Mouse (Mus musculus) kidney, embryonic 16.5 days (tissue): ENCODE measurements around the gene Snapc4. TPM values are rescaled to one million over a fixed set of nuclear protein-coding genes. Genes with fewer than 3 reads are reported as not detected.

ENCODE experiments used
- ATAC-seq: fragments of 200-750 bp; cut with Nextera tagmentation; 2 replicates; pipeline ENCODE4 v1.8.0; 2017; ENCODE audit warnings: moderate TSS enrichment; ENCODE audit not compliant: low FRiP score, low TSS enrichment
- H3K27ac ChIP-seq: fragments of 300-500 bp; sonication (generic); 2 replicates; pipeline ENCODE4 v1.5.1; 2014; ENCODE audit warnings: low read length
- H3K27me3 ChIP-seq: fragments of 300-500 bp; sonication (generic); 2 replicates; pipeline ENCODE4 v1.6.1; 2014; ENCODE audit warnings: low read length, control low read depth, mixed read lengths; ENCODE audit not compliant: insufficient read depth
- H3K36me3 ChIP-seq: fragments of 300-500 bp; sonication (generic); 2 replicates; pipeline ENCODE4 v1.6.1; 2014; ENCODE audit warnings: low read length, control low read depth, mixed read lengths; ENCODE audit not compliant: insufficient read depth
- H3K4me1 ChIP-seq: fragments of 300-500 bp; sonication (generic); 2 replicates; pipeline ENCODE4 v1.6.1; 2014; ENCODE audit warnings: low read length, control low read depth, mixed read lengths; ENCODE audit not compliant: insufficient read depth
- H3K4me2 ChIP-seq: fragments of 300-500 bp; sonication (generic); replicated peaks from 2 replicates; pipeline ENCODE4 v1.6.1; 2014; ENCODE audit warnings: low read depth, low read length
- H3K4me3 ChIP-seq: fragments of 300-500 bp; sonication (generic); 2 replicates; pipeline ENCODE4 v1.5.1; 2014; ENCODE audit warnings: mild to moderate bottlenecking, low read length
- H3K9ac ChIP-seq: fragments of 300-500 bp; sonication (generic); replicated peaks from 2 replicates; pipeline ENCODE4 v1.6.1; 2014; ENCODE audit warnings: low read length
- H3K9me3 ChIP-seq: fragments of 300-500 bp; sonication (generic); 2 replicates; pipeline ENCODE4 v1.6.1; 2016; ENCODE audit warnings: low read length, control low read depth
- WGBS: fragments of 180-500 bp; shearing (Covaris S2); extraction: QIAGEN DNeasy Blood & Tissue Kit; methylation state at CpG from one replicate; pipeline ENCODE4 v1.1.7; 2014; 5-methylcytosine and 5-hydroxymethylcytosine counted together
- polyA plus RNA-seq: library from polyadenylated mRNA; unstranded; fragments of >200 nt; fragmentation: Nextera tagmentation; extraction: Ambion mirVana; gene quantifications from 2 replicates; pipeline ENCODE4 v1.2.1, GENCODE M21; 2015

Snapc4 gene
- polyA plus RNA-seq, 1 experiment from 2014 or later = 31.7 TPM

DNA sequence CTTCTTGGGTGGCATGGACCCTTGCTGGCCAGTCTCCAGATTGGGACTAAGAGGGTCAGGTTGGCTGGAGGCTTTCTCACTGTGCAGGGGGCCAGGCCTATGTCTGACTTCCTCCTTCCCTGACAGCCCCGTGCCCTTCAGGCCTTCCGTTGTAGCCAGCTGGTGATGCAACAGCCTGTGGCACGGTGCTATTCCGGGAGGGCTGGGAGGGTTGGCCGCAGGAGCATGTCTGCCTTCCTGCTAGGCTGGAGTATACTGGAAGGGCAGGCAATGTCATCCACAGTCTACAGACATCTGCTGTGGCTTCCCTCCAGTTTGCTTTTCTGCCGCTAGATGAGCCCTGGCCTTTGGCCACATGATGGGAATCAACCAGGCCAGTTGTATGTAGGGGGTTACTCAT, 20.5 kb downstream of the Snapc4 start:
- Histone ChIP-seq H3K9me3 (no peaks in the 10 kb centered on the region), H3K4me2 (no peak overlapping the region), H3K36me3 (peaks cover 16% of the 10 kb centered on the region; the same call in 1 of the 2 replicates), H3K4me3 (no peak overlapping the region), H3K27ac (no peak overlapping the region), H3K27me3 (no peaks in the 10 kb centered on the region), H3K4me1 (peaks cover 4% of the 10 kb centered on the region; the same call in 1 of the 2 replicates), H3K9ac (no peak overlapping the region)
- ATAC-seq = no peak
- whole genome bisulfite sequencing = 83% methylated on average over 6 of the region's 6 CpGs

DNA sequence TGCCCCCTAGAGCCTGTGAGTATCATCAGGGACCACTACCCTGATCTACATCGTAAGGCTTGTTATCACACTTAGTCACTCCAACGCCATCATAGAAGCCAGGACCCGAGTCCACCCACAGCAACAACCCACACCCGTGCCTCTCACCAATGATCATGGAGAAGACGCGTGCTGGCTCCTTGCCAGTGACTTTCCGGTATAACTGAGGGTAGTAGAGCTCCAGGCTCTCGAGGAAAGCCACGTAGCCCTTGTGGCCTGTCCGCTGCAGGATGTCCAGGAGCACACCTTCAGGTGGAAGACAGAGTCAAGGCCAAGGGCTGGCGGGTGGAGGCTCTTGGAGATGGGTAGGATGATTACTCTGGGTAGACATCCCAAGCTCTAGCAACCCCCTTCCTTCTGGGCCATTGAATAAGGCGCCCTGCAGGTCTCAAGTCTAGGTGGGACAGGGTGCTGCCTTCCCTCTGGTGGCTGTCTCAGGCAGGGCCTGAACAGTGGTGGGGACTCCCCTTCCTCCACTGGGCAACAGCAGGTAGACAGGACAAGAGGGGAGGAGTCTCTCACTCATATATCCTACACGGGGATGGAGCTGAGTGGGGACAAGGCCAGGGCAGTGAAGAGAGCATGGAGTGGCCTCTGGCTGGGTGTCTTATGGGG, 21.7 kb downstream of the Snapc4 start:
- Histone ChIP-seq H3K27ac (no peak overlapping the region), H3K36me3 (peaks cover 9% of the 10 kb centered on the region; the same call in 1 of the 2 replicates), H3K4me3 (no peak overlapping the region), H3K27me3 (no peaks in the 10 kb centered on the region), H3K4me2 (no peak overlapping the region), H3K9ac (no peak overlapping the region), H3K9me3 (no peaks in the 10 kb centered on the region), H3K4me1 (peaks cover 4% of the 10 kb centered on the region; the same call in 1 of the 2 replicates)
- 88% methylated on average over 13 of the region's 13 CpGs for WGBS
- no peak; the same call in 1 of the 2 replicates for ATAC-seq

DNA sequence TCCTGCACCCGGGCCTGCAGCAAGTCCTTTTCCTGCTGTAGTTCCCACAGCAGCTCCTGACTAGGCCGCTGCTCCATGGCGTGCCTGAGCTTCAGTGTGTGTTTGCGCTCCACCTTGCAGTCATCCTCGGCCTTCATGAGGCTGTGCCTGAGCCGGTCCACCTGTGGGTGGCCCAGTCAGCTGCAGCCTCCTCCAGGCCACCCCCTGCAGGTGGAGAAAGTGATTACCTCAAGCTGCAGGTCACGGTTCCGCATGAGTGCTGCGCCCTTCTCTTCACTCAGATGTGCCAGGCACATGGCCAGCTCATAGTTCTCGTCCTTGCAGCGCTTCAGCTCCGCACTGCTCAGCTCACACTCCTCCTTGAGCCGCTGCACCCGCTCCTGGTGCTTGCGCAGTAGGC, 23.0 kb downstream of the Snapc4 start:
- Histone ChIP-seq H3K27ac (no peak overlapping the region), H3K27me3 (no peaks in the 10 kb centered on the region), H3K4me3 (no peak overlapping the region), H3K4me2 (no peak overlapping the region), H3K36me3 (no peaks in the 10 kb centered on the region), H3K9me3 (no peaks in the 10 kb centered on the region), H3K4me1 (peaks cover 8% of the 10 kb centered on the region), H3K9ac (no peak overlapping the region)
- 40% methylated on average over 15 of the region's 15 CpGs for WGBS
- peak; percentile 50 for ATAC-seq

GRCm38 (mm10) chr2:26356678-26357077, 23.8 kb downstream of the Snapc4 start:
- Histone ChIP-seq H3K36me3 (no peaks in the 10 kb centered on the region), H3K4me3 (no peak overlapping the region), H3K9me3 (no peaks in the 10 kb centered on the region), H3K27ac (no peak overlapping the region), H3K9ac (no peak overlapping the region), H3K4me1 (peaks cover 10% of the 10 kb centered on the region), H3K27me3 (no peaks in the 10 kb centered on the region), H3K4me2 (no peak overlapping the region)
- ATAC-seq = no peak
- 78% methylated on average over 7 of the region's 7 CpGs for WGBS

GRCm38 (mm10) chr2:26356231-26356630, 24.2 kb downstream of the Snapc4 start:
- H3K4me2 ChIP-seq = no peak overlapping the region
- H3K4me3 ChIP-seq = no peak overlapping the region
- H3K4me1 ChIP-seq = peaks cover 10% of the 10 kb centered on the region
- no peaks in the 10 kb centered on the region for H3K27me3 ChIP-seq
- no peaks in the 10 kb centered on the region for H3K9me3 ChIP-seq
- no peak for ATAC-seq
- 78% methylated on average over 4 of the region's 4 CpGs for WGBS
- no peak overlapping the region for H3K9ac ChIP-seq
- H3K27ac ChIP-seq = no peak overlapping the region
- no peaks in the 10 kb centered on the region for H3K36me3 ChIP-seq

DNA sequence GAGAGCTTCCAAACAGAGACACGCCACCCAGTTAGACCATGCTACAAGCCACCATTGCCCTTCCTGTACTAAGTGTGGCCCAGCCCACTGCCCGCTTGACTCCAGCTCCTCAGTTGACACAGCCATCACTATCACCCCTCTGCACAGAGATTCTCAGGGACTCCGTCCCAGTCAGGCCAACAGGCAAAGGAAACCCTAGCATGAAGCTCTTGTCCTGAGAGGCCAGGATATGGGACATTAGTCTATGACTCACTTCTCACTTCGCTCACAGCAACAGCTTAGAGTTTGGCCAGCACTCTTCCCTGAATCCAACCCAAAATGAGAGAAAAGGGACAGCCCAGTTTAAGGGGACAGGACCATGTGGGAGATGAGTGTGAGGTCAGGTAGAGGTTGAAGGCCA, 26.1 kb downstream of the Snapc4 start:
- Histone ChIP-seq H3K9ac (no peak overlapping the region), H3K4me1 (peaks cover 18% of the 10 kb centered on the region), H3K27ac (no peak overlapping the region), H3K27me3 (no peaks in the 10 kb centered on the region), H3K36me3 (peaks cover 10% of the 10 kb centered on the region; the same call in 1 of the 2 replicates), H3K4me3 (no peak overlapping the region), H3K4me2 (no peak overlapping the region), H3K9me3 (no peaks in the 10 kb centered on the region)
- no peak for ATAC-seq
- WGBS = 89% methylated on average over 4 of the region's 4 CpGs

GRCm38 (mm10) chr2:26353066-26353980, 27.1 kb downstream of the Snapc4 start:
- ATAC-seq = no peak
- Histone ChIP-seq H3K4me2 (peak overlapping the region; percentile 98), H3K4me3 (peak overlapping the region; percentile 84), H3K9ac (peak overlapping the region; percentile 95; the same call in 1 of the 2 replicates), H3K36me3 (peaks cover 16% of the 10 kb centered on the region), H3K4me1 (peaks cover 22% of the 10 kb centered on the region), H3K9me3 (no peaks in the 10 kb centered on the region), H3K27ac (no peak overlapping the region), H3K27me3 (no peaks in the 10 kb centered on the region)
- WGBS = 86% methylated on average over 11 of the region's 11 CpGs

- H3K36me3 ChIP-seq = peaks cover 16% of the 10 kb centered on the region
- ATAC-seq = peak; percentile 40
- peak overlapping the region; percentile 43; the same call in 1 of the 2 replicates for H3K27ac ChIP-seq
- H3K9ac ChIP-seq = peak overlapping the region; percentile 95
- 2% methylated on average over 36 of the region's 36 CpGs for WGBS
- no peaks in the 10 kb centered on the region for H3K27me3 ChIP-seq
- peak overlapping the region; percentile 98 for H3K4me2 ChIP-seq
- H3K4me1 ChIP-seq = peaks cover 19% of the 10 kb centered on the region
- H3K9me3 ChIP-seq = no peaks in the 10 kb centered on the region
- H3K4me3 ChIP-seq = peak overlapping the region; percentile 84
Observed at GRCm38 (mm10) chr2:26352291-26352910, 28.1 kb downstream of the Snapc4 start.

DNA sequence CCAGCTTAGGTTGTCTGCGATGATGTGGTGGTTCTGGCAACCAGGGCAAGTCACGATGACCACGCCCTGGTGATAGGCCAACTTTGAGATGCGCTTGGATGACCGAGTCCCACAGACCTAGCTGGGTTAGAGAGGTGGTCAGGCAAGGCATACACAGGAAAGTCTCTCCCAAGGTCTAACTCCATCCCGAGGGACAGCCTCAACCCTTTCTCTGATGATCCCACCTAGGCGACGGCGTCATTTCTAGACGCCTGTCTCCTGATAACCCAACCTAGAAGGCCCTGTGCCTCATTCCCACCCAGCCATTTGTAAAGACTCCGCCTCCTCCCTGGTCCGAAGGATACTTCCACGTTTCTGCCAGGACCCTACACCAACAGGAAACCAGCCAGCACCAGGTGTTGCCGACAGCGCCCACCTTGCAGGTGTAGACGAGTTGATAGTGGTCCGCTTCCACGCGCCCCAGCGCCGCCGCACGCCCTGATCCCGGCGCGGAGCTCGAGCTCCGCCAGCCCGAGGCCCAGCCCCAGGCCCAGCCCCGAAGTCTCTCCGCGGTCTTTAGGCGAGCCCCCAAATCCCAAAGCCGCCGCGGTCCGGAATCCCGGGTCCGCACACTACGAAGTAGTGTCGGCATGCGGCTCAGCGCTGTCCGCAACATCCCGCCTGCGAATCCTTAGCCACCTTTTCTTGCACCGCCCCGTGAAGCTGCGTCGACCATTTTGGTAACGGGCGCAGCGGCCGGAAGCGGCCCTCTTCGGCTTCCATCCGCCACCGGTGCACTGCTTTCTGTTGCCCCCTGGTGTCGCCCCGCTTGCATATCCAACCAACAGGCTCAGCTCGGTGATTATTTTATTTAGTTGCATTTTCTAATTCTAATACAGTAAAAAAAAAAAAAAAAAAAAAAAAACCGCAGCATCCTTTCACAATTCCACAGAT, 28.8 kb downstream of the Snapc4 start, which contains the start of gene Dnlz:
TSS of gene Dnlz (minus strand) at position 753 of the 933 bp plus-strand sequence.
- H3K4me3 ChIP-seq = peak within 1 kb of the TSS; percentile 84
- peak within 1 kb of the TSS; percentile 98 for H3K4me2 ChIP-seq
- H3K9me3 ChIP-seq = no peaks in the 10 kb centered on the region
- H3K9ac ChIP-seq = peak within 1 kb of the TSS; percentile 95
- peaks cover 23% of the 10 kb centered on the region for H3K36me3 ChIP-seq
- peak; percentile 74 for ATAC-seq
- peaks cover 19% of the 10 kb centered on the region for H3K4me1 ChIP-seq
- no peaks in the 10 kb centered on the region for H3K27me3 ChIP-seq
- WGBS = 1% methylated on average over 62 of the region's 62 CpGs
- peak within 1 kb of the TSS; percentile 88 for H3K27ac ChIP-seq
